Mouse (Mus musculus): ENCODE measurements around the gene Dennd2a. TPM values are rescaled to one million over a fixed set of nuclear protein-coding genes. Genes with fewer than 3 reads are reported as not detected.

Dennd2a gene
- polyA plus RNA-seq, 1 experiment from 2014 or later = 14.2 TPM

GRCm38 (mm10) chr6:39503476-39503875 lies 54.2 kb downstream of the Dennd2a start:
- ATAC-seq = no peak
- Histone ChIP-seq H3K9ac (ENCODE audit: low read length) (no peak overlapping the region), H3K9me3 (replicated peaks; ENCODE audit: control insufficient read depth, low read length) (no peaks in the 10 kb centered on the region), H3K4me1 (ENCODE audit: control insufficient read depth, insufficient read depth, low read length) (no peaks in the 10 kb centered on the region), H3K27me3 (replicated peaks; ENCODE audit: control insufficient read depth, insufficient read depth, low read length) (no peaks in the 10 kb centered on the region), H3K4me3 (ENCODE audit: low read depth, low read length) (no peak overlapping the region), H3K27ac (ENCODE audit: low read depth, low read length) (no peak overlapping the region), H3K36me3 (ENCODE audit: control insufficient read depth, insufficient read depth, low read length) (peaks cover 53% of the 10 kb centered on the region), H3K4me2 (ENCODE audit: low read length) (no peak overlapping the region)
- no peak for DNase-seq (ENCODE audit: low spot score)
- 90% methylated on average over 7 of the region's 7 CpGs for WGBS

DNA sequence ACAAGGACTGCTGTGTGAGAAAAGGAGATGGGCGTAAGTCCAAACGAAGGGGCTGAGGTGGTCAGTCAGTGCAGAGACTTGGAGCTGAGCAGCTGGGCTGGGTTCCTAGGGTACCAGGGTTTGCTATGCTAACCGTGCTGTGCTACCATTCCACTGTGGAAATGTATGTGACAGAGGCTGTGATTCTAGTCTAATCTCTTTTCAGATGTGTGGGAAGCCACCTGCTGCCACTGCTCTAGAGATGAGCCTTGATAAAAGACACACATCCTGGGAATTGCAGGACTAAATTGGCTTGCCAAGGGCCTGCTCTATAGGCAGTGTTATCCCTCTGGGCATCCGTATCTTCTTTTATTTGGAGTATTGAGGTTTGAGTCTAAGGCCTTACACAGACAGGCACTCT lies 60.5 kb downstream of the Dennd2a start:
- Histone ChIP-seq H3K4me3 (ENCODE audit: low read depth, low read length) (no peak overlapping the region), H3K4me2 (ENCODE audit: low read length) (no peak overlapping the region), H3K27me3 (replicated peaks; ENCODE audit: control insufficient read depth, insufficient read depth, low read length) (no peaks in the 10 kb centered on the region), H3K9ac (ENCODE audit: low read length) (no peak overlapping the region), H3K4me1 (ENCODE audit: control insufficient read depth, insufficient read depth, low read length) (peaks cover 11% of the 10 kb centered on the region), H3K27ac (ENCODE audit: low read depth, low read length) (no peak overlapping the region), H3K9me3 (replicated peaks; ENCODE audit: control insufficient read depth, low read length) (no peaks in the 10 kb centered on the region), H3K36me3 (ENCODE audit: control insufficient read depth, insufficient read depth, low read length) (peaks cover 37% of the 10 kb centered on the region)
- DNase-seq (ENCODE audit: low spot score) = no peak
- ATAC-seq = no peak
- WGBS = 88% methylated on average over 4 of the region's 4 CpGs

DNA sequence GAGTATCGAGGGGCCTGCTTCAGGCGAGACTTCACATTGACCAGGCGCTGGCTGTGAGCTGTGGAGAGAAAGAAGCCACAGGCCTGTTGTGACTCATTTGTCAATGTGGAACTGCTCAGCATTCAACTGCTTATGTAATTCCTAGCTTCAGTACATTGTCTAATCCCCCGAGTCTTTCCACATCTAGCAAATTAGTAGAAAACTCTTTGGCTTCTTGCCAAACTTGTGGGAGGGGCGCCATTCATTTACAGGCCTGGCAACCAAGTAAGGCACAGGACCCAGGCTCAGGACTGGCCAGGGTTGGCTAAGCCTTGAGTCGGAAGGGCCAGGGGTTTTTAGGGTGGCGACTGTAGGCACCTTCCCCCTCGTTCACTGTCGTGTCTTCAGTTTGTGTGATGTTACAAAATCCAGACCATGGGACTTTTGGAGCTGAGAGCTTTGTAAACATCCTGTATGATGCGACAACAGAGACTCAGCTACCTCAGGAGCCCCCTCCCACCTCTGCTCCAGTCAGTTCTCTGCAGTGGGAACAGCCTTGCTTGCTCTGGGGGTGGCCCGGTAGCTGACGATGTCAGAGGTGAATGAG lies 64.4 kb downstream of the Dennd2a start:
- Histone ChIP-seq H3K4me1 (ENCODE audit: control insufficient read depth, insufficient read depth, low read length) (peaks cover 11% of the 10 kb centered on the region), H3K27ac (ENCODE audit: low read depth, low read length) (peak overlapping the region; percentile 63), H3K9ac (ENCODE audit: low read length) (no peak overlapping the region), H3K27me3 (replicated peaks; ENCODE audit: control insufficient read depth, insufficient read depth, low read length) (no peaks in the 10 kb centered on the region), H3K36me3 (ENCODE audit: control insufficient read depth, insufficient read depth, low read length) (peaks cover 51% of the 10 kb centered on the region), H3K9me3 (replicated peaks; ENCODE audit: control insufficient read depth, low read length) (no peaks in the 10 kb centered on the region), H3K4me3 (ENCODE audit: low read depth, low read length) (no peak overlapping the region), H3K4me2 (ENCODE audit: low read length) (no peak overlapping the region)
- DNase-seq (ENCODE audit: low spot score) (peak; percentile 90), ATAC-seq (peak; percentile 83)
- WGBS = 32% methylated on average over 12 of the region's 12 CpGs

GRCm38 (mm10) chr6:39492161-39492560 lies 65.5 kb downstream of the Dennd2a start:
- DNase-seq (ENCODE audit: low spot score) = no peak
- H3K36me3 ChIP-seq (ENCODE audit: control insufficient read depth, insufficient read depth, low read length) = peaks cover 60% of the 10 kb centered on the region
- H3K4me3 ChIP-seq (ENCODE audit: low read depth, low read length) = no peak overlapping the region
- no peak for ATAC-seq
- no peaks in the 10 kb centered on the region for H3K9me3 ChIP-seq (replicated peaks; ENCODE audit: control insufficient read depth, low read length)
- H3K4me2 ChIP-seq (ENCODE audit: low read length) = no peak overlapping the region
- H3K27me3 ChIP-seq (replicated peaks; ENCODE audit: control insufficient read depth, insufficient read depth, low read length) = no peaks in the 10 kb centered on the region
- H3K9ac ChIP-seq (ENCODE audit: low read length) = no peak overlapping the region
- WGBS = 91% methylated on average over 4 of the region's 4 CpGs
- H3K4me1 ChIP-seq (ENCODE audit: control insufficient read depth, insufficient read depth, low read length) = peaks cover 11% of the 10 kb centered on the region
- H3K27ac ChIP-seq (ENCODE audit: low read depth, low read length) = no peak overlapping the region

DNA sequence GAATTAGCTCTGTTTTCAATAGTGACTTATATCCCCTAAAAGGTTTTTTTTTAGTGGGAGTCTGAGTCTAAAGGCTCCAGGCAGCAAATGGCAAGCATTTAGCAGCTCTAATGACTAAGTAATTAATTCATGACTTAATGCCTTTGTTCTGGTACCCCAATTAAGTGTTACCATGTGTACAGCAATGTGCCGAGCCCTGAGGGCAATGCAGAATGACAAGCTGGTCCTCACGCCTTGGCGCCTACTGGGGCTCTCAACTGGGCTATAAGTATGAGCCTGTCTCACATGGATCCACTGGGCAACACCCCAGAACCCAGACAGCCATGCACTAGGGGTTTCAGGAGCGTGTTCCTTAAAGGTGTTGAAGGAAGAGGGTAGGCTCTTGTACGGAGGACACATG lies 66.5 kb downstream of the Dennd2a start:
- DNase-seq (ENCODE audit: low spot score) (peak; percentile 76), ATAC-seq (peak; percentile 65)
- 37% methylated on average over 5 of the region's 5 CpGs for WGBS
- no peak overlapping the region for H3K9ac ChIP-seq (ENCODE audit: low read length)
- H3K27me3 ChIP-seq (replicated peaks; ENCODE audit: control insufficient read depth, insufficient read depth, low read length) = no peaks in the 10 kb centered on the region
- H3K27ac ChIP-seq (ENCODE audit: low read depth, low read length) = 0 out of 2 replicates have a peak overlapping the region, but pooled peaks have one; percentile 28
- no peak overlapping the region for H3K4me3 ChIP-seq (ENCODE audit: low read depth, low read length)
- peaks cover 11% of the 10 kb centered on the region for H3K4me1 ChIP-seq (ENCODE audit: control insufficient read depth, insufficient read depth, low read length)
- H3K36me3 ChIP-seq (ENCODE audit: control insufficient read depth, insufficient read depth, low read length) = peaks cover 59% of the 10 kb centered on the region
- no peak overlapping the region for H3K4me2 ChIP-seq (ENCODE audit: low read length)
- no peaks in the 10 kb centered on the region for H3K9me3 ChIP-seq (replicated peaks; ENCODE audit: control insufficient read depth, low read length)

DNA sequence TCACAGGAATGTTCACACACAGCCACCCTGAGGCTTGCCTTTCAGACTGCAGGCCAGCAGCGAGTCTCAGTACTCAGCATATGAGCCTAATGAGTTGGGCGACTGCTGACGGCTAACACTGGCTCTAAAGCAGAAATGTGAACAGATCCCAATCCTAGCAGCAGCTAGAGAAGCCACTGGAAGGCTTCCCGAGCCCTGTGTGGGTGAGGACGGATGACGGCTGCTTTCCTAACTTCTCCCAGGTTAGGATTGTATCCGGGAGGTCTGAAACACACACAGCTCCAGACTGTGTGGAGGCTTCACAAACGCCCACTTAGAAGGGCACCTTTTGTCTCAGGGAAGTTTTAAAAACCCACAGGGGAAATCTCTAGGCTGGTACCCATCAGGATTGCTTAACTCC lies 69.4 kb downstream of the Dennd2a start:
- Histone ChIP-seq H3K36me3 (ENCODE audit: control insufficient read depth, insufficient read depth, low read length) (peaks cover 76% of the 10 kb centered on the region), H3K9me3 (replicated peaks; ENCODE audit: control insufficient read depth, low read length) (no peaks in the 10 kb centered on the region), H3K4me2 (ENCODE audit: low read length) (no peak overlapping the region), H3K27me3 (replicated peaks; ENCODE audit: control insufficient read depth, insufficient read depth, low read length) (no peaks in the 10 kb centered on the region), H3K4me3 (ENCODE audit: low read depth, low read length) (no peak overlapping the region), H3K9ac (ENCODE audit: low read length) (no peak overlapping the region), H3K27ac (ENCODE audit: low read depth, low read length) (no peak overlapping the region), H3K4me1 (ENCODE audit: control insufficient read depth, insufficient read depth, low read length) (peaks cover 9% of the 10 kb centered on the region)
- DNase-seq (ENCODE audit: low spot score) (no peak), ATAC-seq (no peak)
- 91% methylated on average over 8 of the region's 8 CpGs for WGBS

DNA sequence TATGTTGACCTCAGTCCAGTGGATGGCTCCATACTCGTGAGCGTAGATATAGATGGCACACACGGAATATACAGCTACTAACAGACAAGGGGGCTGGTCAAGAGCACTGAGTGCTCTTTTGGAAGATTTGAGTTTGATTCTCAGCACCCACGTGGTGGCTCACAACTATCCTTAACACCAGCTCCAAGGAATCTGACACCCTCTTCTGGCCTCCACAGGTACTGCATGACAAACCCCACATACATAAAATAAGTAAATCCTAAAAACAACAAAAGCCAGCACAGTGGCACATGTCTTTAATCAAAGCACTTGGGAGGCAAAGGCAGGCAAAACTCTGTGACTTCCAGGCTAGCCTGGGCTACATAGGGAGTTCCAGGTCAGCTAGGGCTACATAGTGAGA lies 74.0 kb downstream of the Dennd2a start:
- H3K27ac ChIP-seq (ENCODE audit: low read depth, low read length) = no peak overlapping the region
- ATAC-seq = no peak
- no peaks in the 10 kb centered on the region for H3K9me3 ChIP-seq (replicated peaks; ENCODE audit: control insufficient read depth, low read length)
- H3K27me3 ChIP-seq (replicated peaks; ENCODE audit: control insufficient read depth, insufficient read depth, low read length) = no peaks in the 10 kb centered on the region
- no peaks in the 10 kb centered on the region for H3K4me1 ChIP-seq (ENCODE audit: control insufficient read depth, insufficient read depth, low read length)
- DNase-seq (ENCODE audit: low spot score) = no peak
- no peak overlapping the region for H3K9ac ChIP-seq (ENCODE audit: low read length)
- H3K36me3 ChIP-seq (ENCODE audit: control insufficient read depth, insufficient read depth, low read length) = peaks cover 77% of the 10 kb centered on the region
- no peak overlapping the region for H3K4me2 ChIP-seq (ENCODE audit: low read length)
- WGBS = 92% methylated on average over 4 of the region's 4 CpGs
- H3K4me3 ChIP-seq (ENCODE audit: low read depth, low read length) = no peak overlapping the region

GRCm38 (mm10) chr6:39478509-39479150 lies 79.0 kb downstream of the Dennd2a start:
- no peaks in the 10 kb centered on the region for H3K27me3 ChIP-seq (replicated peaks; ENCODE audit: control insufficient read depth, insufficient read depth, low read length)
- H3K4me3 ChIP-seq (ENCODE audit: low read depth, low read length) = no peak overlapping the region
- WGBS = 52% methylated on average over 8 of the region's 8 CpGs
- DNase-seq (ENCODE audit: low spot score) (peak; percentile 76), ATAC-seq (peak; percentile 80)
- no peak overlapping the region for H3K4me2 ChIP-seq (ENCODE audit: low read length)
- peak overlapping the region; percentile 74 for H3K27ac ChIP-seq (ENCODE audit: low read depth, low read length)
- peaks cover 53% of the 10 kb centered on the region for H3K36me3 ChIP-seq (ENCODE audit: control insufficient read depth, insufficient read depth, low read length)
- H3K4me1 ChIP-seq (ENCODE audit: control insufficient read depth, insufficient read depth, low read length) = 0 out of 2 replicates have a peak, but pooled peaks cover 2% of the 10 kb centered on the region
- no peak overlapping the region for H3K9ac ChIP-seq (ENCODE audit: low read length)
- no peaks in the 10 kb centered on the region for H3K9me3 ChIP-seq (replicated peaks; ENCODE audit: control insufficient read depth, low read length)

DNA sequence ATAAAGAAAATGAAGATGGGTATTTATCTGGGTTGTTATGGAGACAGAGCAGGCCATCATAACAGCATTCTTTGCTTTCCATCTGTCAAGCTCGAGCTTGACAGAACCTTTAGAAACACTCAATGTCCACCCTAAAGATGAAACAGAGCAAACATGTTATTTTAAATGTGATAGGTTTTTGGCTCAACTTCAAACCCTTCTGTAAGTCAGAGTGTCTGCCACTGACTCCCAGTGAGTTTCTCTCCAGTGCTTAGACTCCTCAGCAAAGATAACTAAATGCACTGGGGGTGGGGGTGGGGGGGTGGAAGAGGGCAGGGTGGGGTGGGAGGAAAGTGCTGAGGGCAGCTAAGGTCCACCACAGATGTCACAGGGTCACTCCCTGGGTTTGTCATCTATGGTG lies 81.0 kb downstream of the Dennd2a start:
- H3K4me1 ChIP-seq (ENCODE audit: control insufficient read depth, insufficient read depth, low read length) = 0 out of 2 replicates have a peak, but pooled peaks cover 2% of the 10 kb centered on the region
- H3K36me3 ChIP-seq (ENCODE audit: control insufficient read depth, insufficient read depth, low read length) = peaks cover 37% of the 10 kb centered on the region
- 85% methylated on average over 1 of the region's 1 CpGs for WGBS

More for the DNA sequence above, 81.0 kb downstream of the Dennd2a start:
- H3K27me3 ChIP-seq (replicated peaks; ENCODE audit: control insufficient read depth, insufficient read depth, low read length) = no peaks in the 10 kb centered on the region
- H3K9me3 ChIP-seq (replicated peaks; ENCODE audit: control insufficient read depth, low read length) = no peaks in the 10 kb centered on the region
- DNase-seq (ENCODE audit: low spot score) (no peak), ATAC-seq (no peak)
- no peak overlapping the region for H3K27ac ChIP-seq (ENCODE audit: low read depth, low read length)
- H3K9ac ChIP-seq (ENCODE audit: low read length) = no peak overlapping the region
- no peak overlapping the region for H3K4me2 ChIP-seq (ENCODE audit: low read length)
- no peak overlapping the region for H3K4me3 ChIP-seq (ENCODE audit: low read depth, low read length)

Measured in forebrain, embryonic 14.5 days (tissue).